Mouse (Mus musculus): ENCODE measurements around the gene Dennd1b.

The Dennd1b gene

DNA sequence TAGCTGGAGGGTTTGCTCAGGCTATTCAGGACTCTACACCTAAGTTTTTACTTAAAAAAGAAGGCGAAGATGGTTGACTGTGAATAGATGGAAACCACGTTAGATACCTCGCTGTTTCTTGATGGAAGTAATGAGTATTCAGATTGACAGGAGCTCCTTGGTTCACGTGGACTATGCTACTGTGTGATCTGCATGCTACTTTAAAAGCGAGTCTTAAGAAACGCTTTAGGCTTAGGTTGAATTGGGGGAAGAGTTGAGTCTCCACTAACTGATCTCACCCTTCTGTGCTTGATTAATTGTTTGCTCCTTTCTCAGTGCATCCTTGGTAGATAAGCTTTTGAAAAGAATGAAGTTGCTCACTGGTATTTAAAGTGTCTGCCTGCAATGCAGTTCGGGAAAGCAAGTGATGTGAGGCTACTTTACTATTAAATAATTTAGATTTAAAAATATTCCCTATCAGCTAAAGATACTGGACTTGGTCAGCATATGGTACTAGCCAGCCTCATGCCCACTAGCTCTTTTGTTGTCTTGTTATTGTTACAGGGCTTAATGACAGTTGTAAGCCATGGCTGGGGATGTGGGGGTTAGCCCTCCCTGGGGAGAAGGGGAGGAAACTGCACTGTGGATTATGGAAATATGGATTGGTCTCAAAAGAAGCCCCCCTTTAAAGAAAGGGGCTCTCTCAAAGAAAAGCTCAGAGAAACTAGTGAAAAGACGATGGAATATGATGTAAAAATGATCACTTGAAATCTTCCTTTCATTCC lies 62.8 kb downstream of the Dennd1b start:
- no peak for DNase-seq

- no peak for DNase-seq
These were observed 66.3 kb downstream of the Dennd1b start for GRCm38 (mm10) chr1:139029521-139029920.

DNA sequence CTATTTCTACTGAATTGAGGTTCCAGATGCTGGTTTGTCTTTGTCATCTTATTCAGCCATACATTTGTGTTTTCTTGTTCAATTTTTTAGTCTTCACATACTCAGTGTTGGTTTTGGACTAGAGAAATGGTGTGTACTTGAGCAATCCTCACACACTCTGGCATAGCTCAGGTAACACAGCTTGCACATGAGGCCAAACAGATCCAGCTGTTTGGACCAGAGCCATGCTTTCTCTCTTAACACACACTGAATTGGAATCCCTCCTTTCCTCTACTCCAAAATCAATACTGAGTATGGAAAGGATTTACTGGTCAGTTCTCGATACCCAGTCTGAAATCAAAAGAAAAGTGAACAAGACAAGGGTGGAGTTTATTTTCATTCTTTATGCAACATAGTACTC lies 69.2 kb downstream of the Dennd1b start:
- no peak for DNase-seq

DNA sequence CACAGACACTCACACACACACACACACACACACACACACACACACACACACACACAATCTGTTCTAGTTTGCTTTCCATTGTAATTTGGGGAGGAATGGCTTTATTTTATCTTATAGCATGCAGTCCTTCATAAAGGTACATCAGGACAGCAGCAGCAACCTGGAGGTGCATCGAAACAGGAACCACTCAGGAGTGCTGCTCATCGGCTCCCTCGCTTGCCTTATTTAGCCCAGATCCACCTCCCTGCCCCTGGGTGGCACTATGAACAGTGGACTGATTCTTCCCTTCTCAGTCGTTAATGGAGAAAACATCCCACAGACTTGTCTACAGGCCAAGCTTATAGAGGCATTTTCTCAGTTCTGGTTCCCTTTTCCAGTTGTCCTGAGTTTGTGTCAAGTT lies 71.9 kb downstream of the Dennd1b start:
- no peak for DNase-seq

- DNase-seq, result no peak
These were observed 73.1 kb downstream of the Dennd1b start for GRCm38 (mm10) chr1:139036302-139036701.

DNA sequence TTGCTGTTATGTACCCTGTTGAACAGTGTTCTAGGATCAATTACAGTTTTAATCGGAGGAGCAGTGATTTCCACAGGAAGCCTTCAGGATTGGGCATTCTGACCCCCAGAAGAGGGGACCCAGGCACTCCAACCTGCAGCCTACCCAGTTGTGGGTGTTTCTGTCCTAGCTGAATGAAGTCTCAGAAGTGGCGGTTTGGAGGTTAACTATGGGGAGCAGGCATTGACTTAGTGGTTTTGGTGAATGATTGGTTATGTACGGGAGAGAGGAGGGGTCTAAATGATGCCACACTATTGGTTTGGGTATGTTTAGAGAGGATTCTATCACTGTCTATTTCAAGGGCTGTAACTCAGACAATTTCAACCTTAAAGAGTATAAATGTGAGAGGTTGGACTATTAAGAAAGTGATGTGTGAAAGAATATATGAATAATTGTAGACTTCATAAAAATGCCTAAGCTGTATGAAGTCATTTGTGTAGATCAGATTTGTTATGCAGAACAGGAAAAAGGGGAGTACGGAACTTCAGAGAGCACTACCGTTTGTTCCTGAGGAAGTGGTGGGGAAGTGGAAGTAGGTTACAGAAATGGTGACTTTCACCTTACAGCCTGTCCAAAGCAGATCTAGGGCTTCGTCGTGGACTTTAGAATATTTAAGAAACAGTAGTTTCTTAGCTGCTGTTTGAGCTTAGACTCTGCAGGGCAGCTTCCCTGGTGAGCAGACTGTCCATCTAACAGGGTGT lies 73.7 kb downstream of the Dennd1b start:
- no peak for DNase-seq

GRCm38 (mm10) chr1:139038074-139038473 lies 74.8 kb downstream of the Dennd1b start:
- no peak for DNase-seq

DNA sequence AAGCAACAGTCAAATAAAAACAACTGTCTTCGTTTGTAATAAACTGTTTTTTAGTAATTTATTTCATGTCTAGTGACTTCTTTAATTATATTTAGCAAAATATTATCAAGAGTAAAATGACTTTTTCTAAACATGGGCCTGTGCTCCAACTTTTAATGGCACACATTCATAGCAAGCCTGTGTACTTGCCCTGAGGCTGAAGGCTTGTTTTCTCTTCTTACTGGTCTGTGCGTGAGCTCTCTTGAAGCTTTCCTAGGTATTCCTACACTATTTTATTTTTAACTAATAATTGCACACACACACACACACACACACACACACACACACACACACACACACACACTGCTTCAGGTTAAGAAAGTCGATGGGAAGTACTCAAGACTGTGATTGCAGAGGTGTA lies 75.4 kb downstream of the Dennd1b start:
- DNase-seq, result no peak

DNA sequence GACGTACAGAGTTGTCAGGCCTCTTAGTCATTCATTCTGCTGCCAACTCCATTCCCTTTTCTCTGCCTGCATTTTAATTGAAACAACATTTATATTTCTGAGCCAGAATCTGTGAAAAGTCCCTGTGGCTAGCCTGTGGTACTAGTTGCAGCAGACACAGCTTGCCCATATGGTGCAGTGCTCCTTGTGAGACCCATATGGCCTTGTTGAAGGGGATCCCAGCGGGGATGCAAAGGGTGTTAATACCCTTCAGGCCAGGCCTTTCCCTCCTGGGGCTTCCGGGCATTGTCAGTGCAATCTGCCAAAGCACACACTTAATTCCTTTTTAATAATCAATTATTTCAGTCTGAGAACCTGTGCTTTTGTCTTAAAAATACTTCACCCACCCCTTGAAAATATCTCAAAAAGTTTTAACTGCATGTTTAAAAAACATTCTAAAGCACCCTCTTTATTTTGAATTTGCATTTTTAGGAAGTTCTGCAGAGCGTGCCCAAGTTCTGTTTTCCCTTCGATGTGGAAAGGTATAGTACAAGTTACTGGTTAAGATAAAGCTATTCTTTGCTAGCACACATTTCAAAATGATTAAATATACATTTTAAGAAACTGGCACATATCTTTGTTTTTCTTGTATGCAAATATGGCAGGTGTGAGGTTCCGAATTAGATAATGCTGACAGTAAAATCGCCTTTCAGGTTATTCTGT lies 76.4 kb downstream of the Dennd1b start:
- DNase-seq, result peak; percentile 19 to 52

DNA sequence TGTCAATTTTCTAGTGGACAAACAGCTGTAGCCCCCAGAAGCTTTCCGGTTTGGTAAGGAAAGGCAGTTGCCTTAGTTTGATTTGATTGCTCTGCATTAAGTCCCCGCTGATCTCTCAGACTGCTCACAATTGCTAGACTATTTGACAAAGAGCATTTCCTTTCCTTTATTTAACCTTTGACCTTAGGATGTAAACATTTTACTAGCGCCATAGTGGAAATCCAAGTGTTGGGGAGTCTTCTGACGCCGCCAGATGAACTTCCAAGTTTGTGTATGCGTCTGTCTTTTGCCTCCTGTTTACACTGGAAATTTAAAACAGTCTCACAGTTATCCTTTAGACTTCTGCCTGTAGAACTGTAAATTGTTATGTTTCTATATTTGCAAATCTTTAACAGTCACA lies 85.8 kb downstream of the Dennd1b start:
- DNase-seq, result no peak

DNA sequence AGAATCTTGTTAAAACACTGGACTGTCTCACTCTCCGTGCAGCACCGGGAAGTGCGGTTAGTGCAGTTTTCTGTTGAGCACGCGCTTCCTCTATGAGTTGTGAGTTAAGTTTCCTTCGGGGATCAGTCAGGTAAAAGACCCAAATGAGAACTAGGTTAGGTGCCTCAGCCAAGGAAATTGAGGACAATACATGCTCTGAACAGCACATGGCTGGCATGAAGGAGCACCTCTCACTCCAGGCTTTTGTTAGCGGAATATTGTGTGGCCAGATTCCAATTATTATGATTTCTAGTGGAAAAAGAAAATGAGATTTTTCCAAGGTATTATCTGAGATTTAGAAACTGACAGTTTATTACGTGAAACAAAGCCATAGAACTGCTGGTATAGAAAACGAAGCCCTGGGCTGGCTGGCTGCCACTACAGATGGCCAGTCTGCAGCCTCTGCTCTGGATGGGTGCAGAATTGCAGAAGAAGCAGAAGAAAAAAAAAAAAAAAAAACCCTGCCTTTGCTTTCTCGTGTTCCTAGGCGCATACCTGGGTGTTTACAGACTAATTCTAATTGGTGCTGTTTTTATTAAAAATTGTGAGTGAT lies 86.7 kb downstream of the Dennd1b start:
- peak; percentile 66 to 72 for DNase-seq

- DNase-seq, result no peak
These were observed 89.8 kb downstream of the Dennd1b start for GRCm38 (mm10) chr1:139053003-139053402.

GRCm38 (mm10) chr1:139060301-139060700 lies 97.1 kb downstream of the Dennd1b start:
- no peak for DNase-seq

DNA sequence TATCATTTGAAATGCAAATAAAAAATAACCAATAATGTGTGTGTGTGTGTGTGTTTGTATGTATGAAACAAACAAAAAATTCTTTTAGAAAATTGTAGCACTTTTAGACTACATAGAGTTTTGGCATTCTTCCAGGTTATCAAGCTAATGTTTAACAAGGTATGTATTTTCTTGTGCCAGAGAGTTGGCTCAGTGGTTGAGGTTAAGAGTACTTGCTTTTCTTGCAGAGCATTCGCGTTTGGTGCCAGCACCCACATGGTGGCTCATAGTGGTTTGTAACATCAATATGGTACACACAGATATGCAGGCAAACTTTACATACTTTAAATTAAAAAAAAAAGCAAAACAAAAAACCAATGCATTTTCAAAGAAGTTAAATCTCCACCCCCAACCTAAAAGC lies 101.5 kb downstream of the Dennd1b start:
- no peak for DNase-seq

- DNase-seq, result no peak
These were observed 104.0 kb downstream of the Dennd1b start for GRCm38 (mm10) chr1:139067210-139067609.

DNA sequence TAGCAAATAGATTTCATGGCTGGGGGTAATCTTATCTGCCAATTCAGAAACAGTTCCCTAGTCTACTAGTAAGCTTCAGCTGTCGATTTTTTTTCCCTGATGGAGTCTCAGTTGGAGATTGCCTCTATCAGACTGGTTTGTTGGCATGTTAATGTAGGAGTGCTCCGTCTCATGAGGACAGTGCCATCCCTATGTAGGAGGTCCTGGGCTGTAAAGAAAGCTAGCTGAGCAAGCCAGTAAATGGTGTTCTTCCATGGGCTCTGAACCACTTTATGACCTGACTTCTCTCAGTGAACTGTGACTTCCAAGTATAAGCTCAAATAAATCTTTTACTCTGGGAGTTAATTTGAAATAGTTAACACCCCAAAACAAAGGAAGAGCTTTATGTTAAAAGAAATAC lies 107.8 kb downstream of the Dennd1b start:
- DNase-seq, result peak in 1 of 2 experiments; percentile 13

GRCm38 (mm10) chr1:139075671-139076070 lies 112.4 kb downstream of the Dennd1b start:
- DNase-seq, result no peak

DNA sequence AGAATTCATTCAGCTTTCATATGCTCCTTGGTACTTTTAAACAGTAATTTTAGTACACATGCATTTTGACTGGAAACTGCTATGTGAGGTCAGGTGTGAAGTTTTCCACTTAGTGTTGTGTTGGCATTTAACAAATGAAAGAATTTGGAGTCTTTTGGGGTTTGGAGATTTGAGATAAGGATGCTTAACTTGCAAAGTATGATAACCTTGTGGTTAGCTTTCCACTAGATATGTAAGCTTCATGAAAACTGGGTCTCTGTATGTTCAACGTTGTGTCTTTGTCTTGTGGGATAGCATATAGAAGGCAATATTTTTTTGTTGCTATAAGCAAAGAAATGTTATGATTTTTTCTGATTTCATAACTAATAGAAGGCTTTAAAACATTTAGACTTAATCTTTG lies 114.8 kb downstream of the Dennd1b start:
- DNase-seq, result no peak

DNA sequence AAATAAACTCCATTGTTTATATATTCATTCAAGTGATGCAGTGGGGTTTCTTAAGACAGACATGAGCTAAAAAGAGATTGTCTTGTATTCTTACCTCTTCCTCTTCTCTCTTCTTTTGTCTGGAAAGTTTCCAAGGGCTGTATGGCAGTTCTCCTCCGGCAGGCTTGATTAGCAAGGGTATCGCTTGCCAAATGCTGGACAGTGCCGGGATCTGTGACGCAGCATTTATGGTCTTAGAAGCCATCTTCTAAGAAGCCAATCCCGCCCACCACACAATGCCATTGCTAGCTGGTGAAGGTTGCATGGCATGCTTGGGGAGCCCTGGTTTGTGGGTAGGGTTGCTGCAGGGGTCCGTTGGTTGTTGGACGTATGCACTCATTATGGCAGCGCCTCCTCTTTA lies 115.8 kb downstream of the Dennd1b start:
- peak; percentile 13 to 16 for DNase-seq

GRCm38 (mm10) chr1:139079523-139079922 lies 116.3 kb downstream of the Dennd1b start:
- DNase-seq, result peak in 1 of 2 experiments; percentile 19

GRCm38 (mm10) chr1:139080517-139081386 lies 117.5 kb downstream of the Dennd1b start:
- DNase-seq, result peak; percentile 68 to 69

GRCm38 (mm10) chr1:139083382-139083781 lies 120.1 kb downstream of the Dennd1b start:
- peak in 1 of 2 experiments; percentile 41 for DNase-seq
